Mouse (Mus musculus): ENCODE measurements around the gene Syne1. TPM values are rescaled to one million over a fixed set of nuclear protein-coding genes. Genes with fewer than 3 reads are reported as not detected.

Syne1 gene
- 12.3 and 13.6 TPM in 2 replicates for polyA plus RNA-seq (2012; rRNA removed)

- no peak for TF ChIP-seq POLR2A (IDR thresholded peaks at IDR 0.05; ENCODE audit: low read depth, low read length)
- TF ChIP-seq CTCF (IDR thresholded peaks at IDR 0.05; ENCODE audit: extremely low read depth, insufficient read depth, insufficient read length, insufficient replicate concordance), result no peak
- Histone ChIP-seq H3K36me3 (ENCODE audit: control insufficient read depth, insufficient read depth, low read length) (no peaks in the 10 kb centered on the region), H3K27ac (ENCODE audit: insufficient read depth, low read length) (no peak within 1 kb of the TSS), H3K4me3 (ENCODE audit: extremely low read depth, insufficient read depth, insufficient read length) (peak within 1 kb of the TSS; percentile 40), H3K27me3 (ENCODE audit: control insufficient read depth, insufficient read depth, low read length) (no peaks in the 10 kb centered on the region), H3K4me1 (ENCODE audit: control insufficient read depth, insufficient read depth, insufficient read length) (peaks cover 4% of the 10 kb centered on the region; the same call in 1 of the 2 replicates)
- no peak for DNase-seq (ENCODE audit: low read depth in 1 of 2, low spot score in 2 of 2)
- 91% methylated on average over 5 of the region's 5 CpGs for WGBS
Measured at GRCm38 (mm10) chr10:5551382-5551781, at the start of gene Syne1. Gene Syne1, minus strand, starts transcription at chr10:5551482.

- no peaks in the 10 kb centered on the region for H3K4me1 ChIP-seq (ENCODE audit: control insufficient read depth, insufficient read depth, insufficient read length)
- 17% methylated on average over 7 of the region's 7 CpGs for WGBS
- H3K27me3 ChIP-seq (ENCODE audit: control insufficient read depth, insufficient read depth, low read length), result no peaks in the 10 kb centered on the region
- no peak overlapping the region for H3K4me3 ChIP-seq (ENCODE audit: extremely low read depth, insufficient read depth, insufficient read length)
- TF ChIP-seq CTCF (IDR thresholded peaks at IDR 0.05; ENCODE audit: extremely low read depth, insufficient read depth, insufficient read length, insufficient replicate concordance) (no peak), POLR2A (IDR thresholded peaks at IDR 0.05; ENCODE audit: low read depth, low read length) (no peak)
- H3K27ac ChIP-seq (ENCODE audit: insufficient read depth, low read length), result no peak overlapping the region
- peak; percentile 14 to 41 for DNase-seq (ENCODE audit: low read depth in 1 of 2, low spot score in 2 of 2)
- no peaks in the 10 kb centered on the region for H3K36me3 ChIP-seq (ENCODE audit: control insufficient read depth, insufficient read depth, low read length)
Measured at GRCm38 (mm10) chr10:5600123-5600522, 48.8 kb upstream of the Syne1 start.

- Histone ChIP-seq H3K36me3 (ENCODE audit: control insufficient read depth, insufficient read depth, low read length) (no peaks in the 10 kb centered on the region), H3K4me1 (ENCODE audit: control insufficient read depth, insufficient read depth, insufficient read length) (no peaks in the 10 kb centered on the region), H3K4me3 (ENCODE audit: extremely low read depth, insufficient read depth, insufficient read length) (no peak overlapping the region), H3K27ac (ENCODE audit: insufficient read depth, low read length) (no peak overlapping the region), H3K27me3 (ENCODE audit: control insufficient read depth, insufficient read depth, low read length) (no peaks in the 10 kb centered on the region)
- DNase-seq (ENCODE audit: low read depth in 1 of 2, low spot score in 2 of 2), result no peak
- no peak for TF ChIP-seq CTCF (IDR thresholded peaks at IDR 0.05; ENCODE audit: extremely low read depth, insufficient read depth, insufficient read length, insufficient replicate concordance)
- TF ChIP-seq POLR2A (IDR thresholded peaks at IDR 0.05; ENCODE audit: low read depth, low read length), result no peak
- 36% methylated on average over 6 of the region's 6 CpGs for WGBS
Measured at GRCm38 (mm10) chr10:5596559-5596958, 45.3 kb upstream of the Syne1 start.

DNA sequence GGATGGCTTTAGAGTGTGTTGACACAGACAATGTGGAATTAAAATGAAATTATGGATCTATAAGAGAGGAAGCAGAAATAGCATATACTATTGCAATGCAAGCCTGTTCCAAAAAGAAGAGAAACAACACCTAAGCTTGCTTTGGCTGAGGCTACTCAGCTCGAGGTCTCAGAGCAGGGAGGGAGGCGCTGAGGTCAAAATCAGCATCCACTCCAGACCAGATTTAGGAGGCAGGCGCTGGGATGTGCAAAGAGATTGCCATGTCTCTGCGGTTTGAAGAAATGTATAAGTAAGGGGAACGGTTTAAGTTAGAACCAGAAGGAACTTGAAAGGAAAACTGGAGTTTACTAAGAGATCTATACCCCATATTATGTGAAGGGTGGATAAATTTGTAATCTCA, 43.2 kb upstream of the Syne1 start:
- no peaks in the 10 kb centered on the region for H3K27me3 ChIP-seq (ENCODE audit: control insufficient read depth, insufficient read depth, low read length)
- 27% methylated on average over 5 of the region's 5 CpGs for WGBS
- no peak overlapping the region for H3K27ac ChIP-seq (ENCODE audit: insufficient read depth, low read length)
- H3K36me3 ChIP-seq (ENCODE audit: control insufficient read depth, insufficient read depth, low read length), result no peaks in the 10 kb centered on the region
- H3K4me1 ChIP-seq (ENCODE audit: control insufficient read depth, insufficient read depth, insufficient read length), result no peaks in the 10 kb centered on the region
- peak overlapping the region; percentile 18 for H3K4me3 ChIP-seq (ENCODE audit: extremely low read depth, insufficient read depth, insufficient read length)
- no peak for TF ChIP-seq CTCF (IDR thresholded peaks at IDR 0.05; ENCODE audit: extremely low read depth, insufficient read depth, insufficient read length, insufficient replicate concordance)
- no peak for TF ChIP-seq POLR2A (IDR thresholded peaks at IDR 0.05; ENCODE audit: low read depth, low read length)
- DNase-seq (ENCODE audit: low read depth in 1 of 2, low spot score in 2 of 2), result no peak

- WGBS, result 13% methylated on average over 5 of the region's 5 CpGs
- DNase-seq (ENCODE audit: low read depth in 1 of 2, low spot score in 2 of 2), result no peak
- no peaks in the 10 kb centered on the region for H3K36me3 ChIP-seq (ENCODE audit: control insufficient read depth, insufficient read depth, low read length)
- no peak for TF ChIP-seq CTCF (IDR thresholded peaks at IDR 0.05; ENCODE audit: extremely low read depth, insufficient read depth, insufficient read length, insufficient replicate concordance)
- no peak for TF ChIP-seq POLR2A (IDR thresholded peaks at IDR 0.05; ENCODE audit: low read depth, low read length)
- H3K27me3 ChIP-seq (ENCODE audit: control insufficient read depth, insufficient read depth, low read length), result no peaks in the 10 kb centered on the region
- peak within 1 kb of the TSS; percentile 18 for H3K4me3 ChIP-seq (ENCODE audit: extremely low read depth, insufficient read depth, insufficient read length)
- no peaks in the 10 kb centered on the region for H3K4me1 ChIP-seq (ENCODE audit: control insufficient read depth, insufficient read depth, insufficient read length)
- H3K27ac ChIP-seq (ENCODE audit: insufficient read depth, low read length), result no peak within 1 kb of the TSS
Measured at GRCm38 (mm10) chr10:5593464-5593863, 42.2 kb upstream of the Syne1 start, which contains the start of gene Myct1. Gene Myct1, plus strand, starts transcription at chr10:5593775.

GRCm38 (mm10) chr10:5591996-5592395, 40.7 kb upstream of the Syne1 start:
- TF ChIP-seq CTCF (IDR thresholded peaks at IDR 0.05; ENCODE audit: extremely low read depth, insufficient read depth, insufficient read length, insufficient replicate concordance) (no peak), POLR2A (IDR thresholded peaks at IDR 0.05; ENCODE audit: low read depth, low read length) (no peak)
- 54% methylated on average over 4 of the region's 4 CpGs for WGBS
- no peaks in the 10 kb centered on the region for H3K36me3 ChIP-seq (ENCODE audit: control insufficient read depth, insufficient read depth, low read length)
- no peaks in the 10 kb centered on the region for H3K27me3 ChIP-seq (ENCODE audit: control insufficient read depth, insufficient read depth, low read length)
- H3K4me3 ChIP-seq (ENCODE audit: extremely low read depth, insufficient read depth, insufficient read length), result no peak overlapping the region
- DNase-seq (ENCODE audit: low read depth in 1 of 2, low spot score in 2 of 2), result no peak
- H3K4me1 ChIP-seq (ENCODE audit: control insufficient read depth, insufficient read depth, insufficient read length), result no peaks in the 10 kb centered on the region
- no peak overlapping the region for H3K27ac ChIP-seq (ENCODE audit: insufficient read depth, low read length)

- Histone ChIP-seq H3K27me3 (ENCODE audit: control insufficient read depth, insufficient read depth, low read length) (no peaks in the 10 kb centered on the region), H3K4me3 (ENCODE audit: extremely low read depth, insufficient read depth, insufficient read length) (no peak overlapping the region), H3K4me1 (ENCODE audit: control insufficient read depth, insufficient read depth, insufficient read length) (no peaks in the 10 kb centered on the region), H3K36me3 (ENCODE audit: control insufficient read depth, insufficient read depth, low read length) (no peaks in the 10 kb centered on the region), H3K27ac (ENCODE audit: insufficient read depth, low read length) (no peak overlapping the region)
- TF ChIP-seq CTCF (IDR thresholded peaks at IDR 0.05; ENCODE audit: extremely low read depth, insufficient read depth, insufficient read length, insufficient replicate concordance), result no peak
- no peak for DNase-seq (ENCODE audit: low read depth in 1 of 2, low spot score in 2 of 2)
- 89% methylated on average over 2 of the region's 2 CpGs for WGBS
Measured at GRCm38 (mm10) chr10:5591061-5591460, 39.8 kb upstream of the Syne1 start.
